Mouse (Mus musculus) liver, embryonic 14.5 days (tissue): ENCODE measurements around the gene Fcrla.

ENCODE experiments used
- CTCF ChIP-seq: IDR thresholded peaks from 2 replicates; pipeline ENCODE4 v1.5.1; 2016; ENCODE audit warnings: antibody characterized with exemption, low read depth, control low read depth
- EP300 ChIP-seq: IDR thresholded peaks from 2 replicates; pipeline ENCODE4 v1.6.1; 2016; ENCODE audit warnings: antibody characterized with exemption, low read depth

DNA sequence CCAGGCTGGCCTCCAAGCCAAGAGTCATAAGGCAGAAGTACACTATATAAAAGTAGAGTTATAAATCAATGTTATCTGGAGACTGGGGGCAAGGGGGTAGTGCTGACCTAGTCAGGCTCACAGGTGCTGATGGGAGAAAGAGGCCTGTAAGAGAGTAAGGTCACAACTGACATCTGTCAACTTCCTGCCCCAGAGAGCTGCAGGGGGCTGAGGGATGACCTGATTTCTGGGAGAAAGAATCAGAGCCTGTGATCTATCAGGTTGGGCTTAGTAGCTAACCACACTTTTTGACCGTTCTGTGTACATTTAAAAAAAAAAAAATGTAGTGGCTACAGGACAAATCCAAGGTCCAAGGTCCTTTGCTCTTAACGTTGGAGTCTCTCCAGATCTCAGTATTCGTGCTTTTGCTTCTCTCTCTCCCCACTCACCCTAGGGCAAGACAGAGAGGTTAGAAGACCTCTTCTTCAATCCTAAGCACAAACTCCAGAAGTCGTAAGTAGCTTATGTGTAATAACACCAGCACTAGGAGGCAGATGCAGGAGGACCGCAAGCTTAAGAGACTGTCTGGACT lies 44.4 kb downstream of the Fcrla start:
- TF ChIP-seq CTCF (no peak), EP300 (no peak)
